Mouse (Mus musculus): ENCODE results near the gene Phb. TPM values are rescaled to one million over a fixed set of nuclear protein-coding genes. Genes with fewer than 3 reads are reported as not detected.
A peak's percentile ranks its signal among the peaks of the same experiment; 100 is the strongest.

Phb gene
- polyA plus RNA-seq, 1 experiment from 2014 or later, result 238 TPM

GRCm38 (mm10) chr11:95645397-95646153, 21.2 kb upstream of the Phb start:
- peak overlapping the region; percentile 46 for H3K4me2 ChIP-seq (ENCODE audit: low read depth, low read length)
- no peak overlapping the region for H3K27ac ChIP-seq (replicated peaks; ENCODE audit: low read depth, low read length)
- no peaks in the 10 kb centered on the region for H3K36me3 ChIP-seq (ENCODE audit: control insufficient read depth, insufficient read depth, low read length)
- WGBS, result 8% methylated on average over 29 of the region's 36 CpGs
- ATAC-seq (ENCODE audit: low read depth) (no peak), DNase-seq (ENCODE audit: low spot score) (peak; percentile 62)
- H3K9ac ChIP-seq (ENCODE audit: low read depth, low read length), result no peak overlapping the region
- H3K27me3 ChIP-seq (replicated peaks; ENCODE audit: control insufficient read depth, insufficient read depth, low read length), result peaks cover 15% of the 10 kb centered on the region
- peak overlapping the region; percentile 13; the same call in 1 of the 2 replicates for H3K4me3 ChIP-seq (ENCODE audit: low read depth, low read length)
- H3K9me3 ChIP-seq (ENCODE audit: control insufficient read depth, low read length), result no peaks in the 10 kb centered on the region
- H3K4me1 ChIP-seq (ENCODE audit: control insufficient read depth, insufficient read depth, low read length), result peaks cover 39% of the 10 kb centered on the region

- peaks cover 15% of the 10 kb centered on the region for H3K27me3 ChIP-seq (replicated peaks; ENCODE audit: control insufficient read depth, insufficient read depth, low read length)
- no peak overlapping the region; the same call in 1 of the 2 replicates for H3K4me2 ChIP-seq (ENCODE audit: low read depth, low read length)
- peaks cover 34% of the 10 kb centered on the region for H3K4me1 ChIP-seq (ENCODE audit: control insufficient read depth, insufficient read depth, low read length)
- no peak overlapping the region for H3K9ac ChIP-seq (ENCODE audit: low read depth, low read length)
- no peaks in the 10 kb centered on the region for H3K36me3 ChIP-seq (ENCODE audit: control insufficient read depth, insufficient read depth, low read length)
- no peaks in the 10 kb centered on the region for H3K9me3 ChIP-seq (ENCODE audit: control insufficient read depth, low read length)
- DNase-seq (ENCODE audit: low spot score), result no peak
- H3K27ac ChIP-seq (replicated peaks; ENCODE audit: low read depth, low read length), result no peak overlapping the region
- no peak for ATAC-seq (ENCODE audit: low read depth)
- 60% methylated on average over 3 of the region's 3 CpGs for WGBS
- H3K4me3 ChIP-seq (ENCODE audit: low read depth, low read length), result no peak overlapping the region
These were observed 20.6 kb upstream of the Phb start for GRCm38 (mm10) chr11:95646154-95646490.

GRCm38 (mm10) chr11:95647791-95648190, 19.0 kb upstream of the Phb start:
- Histone ChIP-seq H3K9ac (ENCODE audit: low read depth, low read length) (no peak overlapping the region), H3K4me2 (ENCODE audit: low read depth, low read length) (no peak overlapping the region), H3K27me3 (replicated peaks; ENCODE audit: control insufficient read depth, insufficient read depth, low read length) (peaks cover 15% of the 10 kb centered on the region), H3K27ac (replicated peaks; ENCODE audit: low read depth, low read length) (no peak overlapping the region), H3K4me1 (ENCODE audit: control insufficient read depth, insufficient read depth, low read length) (peaks cover 26% of the 10 kb centered on the region), H3K4me3 (ENCODE audit: low read depth, low read length) (no peak overlapping the region), H3K9me3 (ENCODE audit: control insufficient read depth, low read length) (no peaks in the 10 kb centered on the region), H3K36me3 (ENCODE audit: control insufficient read depth, insufficient read depth, low read length) (no peaks in the 10 kb centered on the region)
- ATAC-seq (ENCODE audit: low read depth), result no peak
- peak; percentile 19 for DNase-seq (ENCODE audit: low spot score)
- WGBS, result 22% methylated on average over 3 of the region's 3 CpGs

- H3K4me1 ChIP-seq (ENCODE audit: control insufficient read depth, insufficient read depth, low read length), result peaks cover 16% of the 10 kb centered on the region
- 4% methylated on average over 4 of the region's 4 CpGs for WGBS
- H3K4me3 ChIP-seq (ENCODE audit: low read depth, low read length), result no peak overlapping the region
- H3K27ac ChIP-seq (replicated peaks; ENCODE audit: low read depth, low read length), result no peak overlapping the region
- H3K9ac ChIP-seq (ENCODE audit: low read depth, low read length), result no peak overlapping the region
- ATAC-seq (ENCODE audit: low read depth), result peak; percentile 67
- H3K27me3 ChIP-seq (replicated peaks; ENCODE audit: control insufficient read depth, insufficient read depth, low read length), result peaks cover 15% of the 10 kb centered on the region
- peak; percentile 76 for DNase-seq (ENCODE audit: low spot score)
- no peak overlapping the region for H3K4me2 ChIP-seq (ENCODE audit: low read depth, low read length)
- no peaks in the 10 kb centered on the region for H3K36me3 ChIP-seq (ENCODE audit: control insufficient read depth, insufficient read depth, low read length)
- H3K9me3 ChIP-seq (ENCODE audit: control insufficient read depth, low read length), result no peaks in the 10 kb centered on the region
These were observed 17.9 kb upstream of the Phb start for GRCm38 (mm10) chr11:95648827-95649226.

GRCm38 (mm10) chr11:95649560-95649959, 17.2 kb upstream of the Phb start:
- no peaks in the 10 kb centered on the region for H3K36me3 ChIP-seq (ENCODE audit: control insufficient read depth, insufficient read depth, low read length)
- no peak overlapping the region for H3K9ac ChIP-seq (ENCODE audit: low read depth, low read length)
- H3K4me1 ChIP-seq (ENCODE audit: control insufficient read depth, insufficient read depth, low read length), result peaks cover 8% of the 10 kb centered on the region
- ATAC-seq (ENCODE audit: low read depth) (no peak), DNase-seq (ENCODE audit: low spot score) (no peak)
- H3K27ac ChIP-seq (replicated peaks; ENCODE audit: low read depth, low read length), result no peak overlapping the region
- no peak overlapping the region for H3K4me2 ChIP-seq (ENCODE audit: low read depth, low read length)
- H3K9me3 ChIP-seq (ENCODE audit: control insufficient read depth, low read length), result no peaks in the 10 kb centered on the region
- H3K27me3 ChIP-seq (replicated peaks; ENCODE audit: control insufficient read depth, insufficient read depth, low read length), result peaks cover 14% of the 10 kb centered on the region
- 64% methylated on average over 7 of the region's 7 CpGs for WGBS
- H3K4me3 ChIP-seq (ENCODE audit: low read depth, low read length), result no peak overlapping the region

GRCm38 (mm10) chr11:95650001-95650400, 16.8 kb upstream of the Phb start:
- H3K4me2 ChIP-seq (ENCODE audit: low read depth, low read length), result no peak overlapping the region
- H3K27ac ChIP-seq (replicated peaks; ENCODE audit: low read depth, low read length), result no peak overlapping the region
- no peak overlapping the region for H3K9ac ChIP-seq (ENCODE audit: low read depth, low read length)
- H3K4me1 ChIP-seq (ENCODE audit: control insufficient read depth, insufficient read depth, low read length), result peaks cover 8% of the 10 kb centered on the region
- ATAC-seq (ENCODE audit: low read depth) (no peak), DNase-seq (ENCODE audit: low spot score) (peak; percentile 32)
- no peaks in the 10 kb centered on the region for H3K9me3 ChIP-seq (ENCODE audit: control insufficient read depth, low read length)
- no peaks in the 10 kb centered on the region for H3K36me3 ChIP-seq (ENCODE audit: control insufficient read depth, insufficient read depth, low read length)
- peaks cover 10% of the 10 kb centered on the region for H3K27me3 ChIP-seq (replicated peaks; ENCODE audit: control insufficient read depth, insufficient read depth, low read length)
- WGBS, result 25% methylated on average over 2 of the region's 2 CpGs
- H3K4me3 ChIP-seq (ENCODE audit: low read depth, low read length), result no peak overlapping the region

GRCm38 (mm10) chr11:95650981-95651380, 15.8 kb upstream of the Phb start:
- 63% methylated on average over 9 of the region's 9 CpGs for WGBS
- Histone ChIP-seq H3K9me3 (ENCODE audit: control insufficient read depth, low read length) (no peaks in the 10 kb centered on the region), H3K9ac (ENCODE audit: low read depth, low read length) (no peak overlapping the region), H3K27me3 (replicated peaks; ENCODE audit: control insufficient read depth, insufficient read depth, low read length) (no peaks in the 10 kb centered on the region; the same call in 1 of the 2 replicates), H3K4me3 (ENCODE audit: low read depth, low read length) (no peak overlapping the region), H3K36me3 (ENCODE audit: control insufficient read depth, insufficient read depth, low read length) (no peaks in the 10 kb centered on the region), H3K4me1 (ENCODE audit: control insufficient read depth, insufficient read depth, low read length) (no peaks in the 10 kb centered on the region; the same call in 1 of the 2 replicates), H3K27ac (replicated peaks; ENCODE audit: low read depth, low read length) (no peak overlapping the region), H3K4me2 (ENCODE audit: low read depth, low read length) (no peak overlapping the region)
- no peak for DNase-seq (ENCODE audit: low spot score)
- ATAC-seq (ENCODE audit: low read depth), result no peak

GRCm38 (mm10) chr11:95657449-95657848, 9.3 kb upstream of the Phb start:
- H3K9me3 ChIP-seq (ENCODE audit: control insufficient read depth, low read length), result no peaks in the 10 kb centered on the region
- no peaks in the 10 kb centered on the region for H3K36me3 ChIP-seq (ENCODE audit: control insufficient read depth, insufficient read depth, low read length)
- no peaks in the 10 kb centered on the region for H3K27me3 ChIP-seq (replicated peaks; ENCODE audit: control insufficient read depth, insufficient read depth, low read length)
- peak; percentile 51 for DNase-seq (ENCODE audit: low spot score)
- ATAC-seq (ENCODE audit: low read depth), result no peak
- no peak overlapping the region for H3K9ac ChIP-seq (ENCODE audit: low read depth, low read length)
- 73% methylated on average over 4 of the region's 4 CpGs for WGBS
- H3K4me2 ChIP-seq (ENCODE audit: low read depth, low read length), result no peak overlapping the region
- H3K27ac ChIP-seq (replicated peaks; ENCODE audit: low read depth, low read length), result no peak overlapping the region
- H3K4me3 ChIP-seq (ENCODE audit: low read depth, low read length), result no peak overlapping the region
- no peaks in the 10 kb centered on the region for H3K4me1 ChIP-seq (ENCODE audit: control insufficient read depth, insufficient read depth, low read length)

- Histone ChIP-seq H3K9ac (ENCODE audit: low read depth, low read length) (peak overlapping the region; percentile 74), H3K4me2 (ENCODE audit: low read depth, low read length) (peak overlapping the region; percentile 94), H3K9me3 (ENCODE audit: control insufficient read depth, low read length) (no peaks in the 10 kb centered on the region), H3K36me3 (ENCODE audit: control insufficient read depth, insufficient read depth, low read length) (peaks cover 40% of the 10 kb centered on the region), H3K4me1 (ENCODE audit: control insufficient read depth, insufficient read depth, low read length) (peaks cover 6% of the 10 kb centered on the region), H3K27ac (replicated peaks; ENCODE audit: low read depth, low read length) (peak overlapping the region; percentile 55; the same call in 1 of the 2 replicates), H3K27me3 (replicated peaks; ENCODE audit: control insufficient read depth, insufficient read depth, low read length) (no peaks in the 10 kb centered on the region), H3K4me3 (ENCODE audit: low read depth, low read length) (peak overlapping the region; percentile 76)
- WGBS, result 2% methylated on average over 11 of the region's 11 CpGs
- no peak for DNase-seq (ENCODE audit: low spot score)
- ATAC-seq (ENCODE audit: low read depth), result no peak
These were observed 420 bp downstream of the Phb start for GRCm38 (mm10) chr11:95667177-95667576.
